Mouse (Mus musculus) megakaryocyte, embryonic 14.5 days (primary cell): Measurements from ENCODE around the gene Tead2.

Source experiments
- FLI1 ChIP-seq: IDR thresholded peaks from 2 replicates; pipeline ENCODE4 v1.6.1; 2012; ENCODE audit warnings: low read length, inconsistent platforms, mixed read lengths
- GATA1 ChIP-seq: IDR thresholded peaks from 3 replicates; pipeline ENCODE4 v1.6.1; 2012; ENCODE audit warnings: mixed read lengths, low read length, inconsistent platforms, borderline replicate concordance

DNA sequence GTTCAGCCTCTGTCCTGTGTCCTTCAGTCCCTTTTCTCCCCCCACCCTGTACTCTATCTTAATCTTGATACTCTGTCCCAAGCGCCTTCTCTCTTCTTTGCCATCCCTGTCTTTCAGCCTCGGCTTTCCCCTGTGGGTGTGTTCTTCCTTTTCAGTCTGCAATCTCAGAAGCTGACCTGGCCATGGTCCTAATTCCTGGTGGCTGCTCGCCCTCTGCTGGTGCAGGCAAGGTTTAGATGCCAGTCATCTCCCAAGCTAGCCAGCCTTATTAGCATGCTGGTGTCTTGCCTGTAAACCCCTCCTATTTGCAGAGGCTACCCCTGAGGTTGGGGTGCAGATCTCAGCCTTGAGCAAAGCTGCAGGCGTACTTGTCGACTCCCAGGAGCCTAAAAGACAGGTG is 17.1 kb upstream of the Tead2 start:
- TF ChIP-seq GATA1 = no peak
- no peak for TF ChIP-seq FLI1
